Mouse (Mus musculus) mature B cell (primary cell): Measurements from ENCODE around the gene Fcer1g.

Source experiments
- in situ Hi-C: fragments of 300-500 bp; cut with MboI; formaldehyde crosslinking; loops from 2 replicates; pipeline ENCODE4 v1.14.3; 2019

Gene Fcer1g

GRCm38 (mm10) chr1:171187851-171188700 lies 46.1 kb downstream of the Fcer1g start:
- in situ Hi-C loops = no loop called here

GRCm38 (mm10) chr1:171185655-171186054 lies 48.5 kb downstream of the Fcer1g start:
- in situ Hi-C loops = no loop called here

GRCm38 (mm10) chr1:171184314-171184713 lies 49.9 kb downstream of the Fcer1g start:
- in situ Hi-C loops = no loop called here

- in situ Hi-C loops = no loop called here
These were observed 50.5 kb downstream of the Fcer1g start for GRCm38 (mm10) chr1:171183620-171184019.

- in situ Hi-C loops = no loop called here
These were observed 51.1 kb downstream of the Fcer1g start for GRCm38 (mm10) chr1:171183025-171183424.
